Mouse (Mus musculus) thymus, adult 2 months (tissue): ENCODE measurements around the gene Intu.

Experiments used
- CTCF ChIP-seq: fragments of 200-500 bp; IDR thresholded peaks from 2 replicates; pipeline ENCODE4 v1.5.1; 2012; ENCODE audit warnings: mild to moderate bottlenecking, control low read depth, low read length, moderate library complexity, borderline replicate concordance; ENCODE audit not compliant: control insufficient read depth, poor library complexity, insufficient read depth; ENCODE audit errors: extremely low read depth
- POLR2A ChIP-seq: fragments of 200-500 bp; IDR thresholded peaks from 2 replicates; pipeline ENCODE4 v1.6.1; 2012; ENCODE audit warnings: mild to moderate bottlenecking, low read length, control low read depth, moderate library complexity; ENCODE audit not compliant: control insufficient read depth, poor library complexity, insufficient read depth; ENCODE audit errors: extremely low read depth

DNA sequence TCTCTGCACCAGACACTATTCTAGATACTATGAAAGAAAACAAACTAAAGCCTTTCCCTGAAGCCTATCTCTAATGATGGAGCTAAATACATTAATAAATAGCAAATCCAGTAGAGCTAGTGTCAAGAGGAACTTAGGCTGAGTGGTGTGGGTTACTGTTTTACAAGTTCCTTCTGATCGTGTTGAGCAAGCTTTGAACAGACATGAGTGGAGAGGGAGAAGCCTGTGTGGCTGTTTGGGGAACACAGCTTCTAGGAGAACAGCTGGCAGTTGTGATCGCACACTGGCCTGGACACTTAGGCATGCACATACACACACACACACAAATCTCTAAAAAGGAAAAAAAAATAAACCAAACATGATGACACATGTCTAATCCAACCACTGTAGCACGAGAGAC, 167.7 kb downstream of the Intu start:
- TF ChIP-seq POLR2A (no peak), CTCF (no peak)
